ENCODE assay signal across 21 mouse cellular contexts in the genomic region with DNA sequence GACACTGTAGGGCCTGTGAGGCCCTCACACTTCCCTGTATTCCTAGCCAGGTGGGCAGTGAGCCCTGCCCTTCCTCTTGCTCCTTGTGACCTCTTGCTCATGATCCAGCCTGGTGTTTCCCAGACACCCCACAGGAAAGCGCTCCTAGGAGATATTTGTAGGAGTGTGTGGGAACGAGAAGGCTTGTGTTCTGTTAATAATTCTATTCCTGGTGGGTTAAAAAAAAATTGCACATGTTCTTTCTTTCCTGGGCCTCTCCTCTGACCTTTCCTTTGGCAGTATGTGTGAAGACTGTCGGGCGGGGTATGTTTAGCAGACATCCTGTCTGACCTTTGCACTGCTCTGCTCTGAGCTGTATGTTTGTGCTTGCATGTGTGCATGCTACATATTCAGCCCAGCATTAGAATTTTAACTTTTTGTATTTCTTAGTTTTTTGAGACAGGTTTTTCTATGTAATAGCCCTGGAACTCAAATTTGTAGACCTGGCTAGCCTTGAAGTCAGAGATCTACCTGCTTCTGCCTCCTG. TPM values are rescaled to one million over a fixed set of nuclear protein-coding genes. Genes with fewer than 3 reads are reported as not detected.
DNase-seq lines count a peak whose midpoint lies in the region; ATAC-seq and TF ChIP-seq lines count a peak whose summit lies in the region.
"Had no signal": no experiment of that assay in that cellular context is flagged by ENCODE, and none has a peak within 500 bp of the region (broad histone marks: within the 10 kb centered on the region; RNA-seq: fewer than 3 reads in every experiment).

No protein-coding gene starts in this region.

- no peaks in the 10 kb centered on the region for H3K4me1 ChIP-seq in heart, adult 2 months (ENCODE audit: control insufficient read depth, insufficient read depth, low read length)
- H3K4me1 ChIP-seq in kidney, adult 2 months (ENCODE audit: control insufficient read depth, insufficient read depth, low read length) = peaks cover 5% of the 10 kb centered on the region; the same call in 1 of the 2 replicates
- peaks cover 3% of the 10 kb centered on the region; the same call in 1 of the 2 replicates for H3K4me1 ChIP-seq in intestine, postnatal 0 days (replicated peaks; ENCODE audit: control insufficient read depth, insufficient read depth, low read length)
- H3K4me1 ChIP-seq: embryonic facial prominence, embryonic 13.5 days had no signal

- no peak overlapping the region for H3K4me3 ChIP-seq in heart, adult 2 months
- H3K4me3 ChIP-seq in kidney, adult 2 months (ENCODE audit: insufficient read depth, low read depth, low read length) = no peak overlapping the region
- no peak overlapping the region for H3K4me3 ChIP-seq in intestine, postnatal 0 days (ENCODE audit: low read depth, low read length)
- H3K4me3 ChIP-seq: embryonic facial prominence, embryonic 13.5 days had no signal

- intact Hi-C loops in heart, adult 2 months (cut with DNase I) = no loop called here
- intact Hi-C loops in heart, postnatal 25 days (cut with DNase I) = no loop called here

- TF ChIP-seq EP300 in heart, adult 2 months (IDR thresholded peaks at IDR 0.05; ENCODE audit: insufficient read depth, low read depth, low read length) = no peak

- H3K9ac ChIP-seq in heart, adult 2 months (ENCODE audit: low read depth, low read length) = no peak overlapping the region
- no peak overlapping the region for H3K9ac ChIP-seq in intestine, postnatal 0 days (ENCODE audit: low read depth, low read length)

- peak; percentile 49 for ATAC-seq in CD4-positive, CD25-positive, alpha-beta regulatory T cell, adult 4 months
- peak; percentile 70 for ATAC-seq in intestine, postnatal 0 days
- ATAC-seq: forebrain, embryonic 16.5 days; midbrain, embryonic 16.5 days had no signal

- no peak for TF ChIP-seq CTCF in heart, adult 2 months (IDR thresholded peaks at IDR 0.05)
- TF ChIP-seq CTCF in kidney, adult 2 months (conservative IDR thresholded peaks at IDR 0.05; ENCODE audit: insufficient read depth, insufficient read length, low read depth, low read length) = no peak
- TF ChIP-seq CTCF in intestine, postnatal 0 days (IDR thresholded peaks at IDR 0.05; ENCODE audit: low read depth) = no peak

- no peaks in the 10 kb centered on the region for H3K36me3 ChIP-seq in heart, adult 2 months (ENCODE audit: control insufficient read depth, insufficient read depth, low read length)
- H3K36me3 ChIP-seq in kidney, adult 2 months (ENCODE audit: control insufficient read depth, insufficient read depth, low read length) = peaks cover 3% of the 10 kb centered on the region
- peaks cover 59% of the 10 kb centered on the region for H3K36me3 ChIP-seq in intestine, postnatal 0 days (ENCODE audit: control insufficient read depth, insufficient read depth)

- TF ChIP-seq POLR2A in heart, adult 2 months (IDR thresholded peaks at IDR 0.05; ENCODE audit: insufficient read depth, low read depth, low read length) = no peak
- no peak for TF ChIP-seq POLR2A in kidney, adult 2 months (IDR thresholded peaks at IDR 0.05; ENCODE audit: low read depth, low read length)

- peak overlapping the region; percentile 78 for H3K27ac ChIP-seq in heart, adult 2 months
- no peak overlapping the region for H3K27ac ChIP-seq in kidney, adult 2 months (ENCODE audit: insufficient read depth, low read depth, low read length)
- peak overlapping the region; percentile 91 for H3K27ac ChIP-seq in intestine, postnatal 0 days (ENCODE audit: low read depth, low read length)
- H3K27ac ChIP-seq: embryonic facial prominence, embryonic 13.5 days had no signal

- H3K9me3 ChIP-seq in intestine, postnatal 0 days (ENCODE audit: control insufficient read depth) = no peaks in the 10 kb centered on the region
- H3K9me3 ChIP-seq: embryonic facial prominence, embryonic 13.5 days had no signal

- H3K4me2 ChIP-seq in intestine, postnatal 0 days (replicated peaks; ENCODE audit: low read depth) = no peak overlapping the region
- H3K4me2 ChIP-seq: embryonic facial prominence, embryonic 13.5 days had no signal

- 31% methylated on average over 4 of the region's 4 CpGs for WGBS in heart, adult 2 months
- 45% methylated on average over 4 of the region's 4 CpGs for WGBS in kidney, adult 2 months
- WGBS in intestine, postnatal 0 days = 38% methylated on average over 4 of the region's 4 CpGs

- H3K27me3 ChIP-seq in heart, adult 2 months (ENCODE audit: control insufficient read depth, insufficient read depth, low read length) = no peaks in the 10 kb centered on the region
- H3K27me3 ChIP-seq in kidney, adult 2 months (replicated peaks; ENCODE audit: control insufficient read depth, insufficient read depth, low read length) = no peaks in the 10 kb centered on the region
- no peaks in the 10 kb centered on the region for H3K27me3 ChIP-seq in intestine, postnatal 0 days (replicated peaks; ENCODE audit: control insufficient read depth, insufficient read depth, low read length)
- H3K27me3 ChIP-seq: embryonic facial prominence, embryonic 13.5 days had no signal

- no peak for DNase-seq in heart, adult 2 months
- DNase-seq in heart, postnatal 25 days (ENCODE audit: low spot score) = no peak
- DNase-seq in kidney, adult 2 months = peak; percentile 53
- no peak for DNase-seq in kidney, postnatal 4 days
- no peak for DNase-seq in cerebellum, postnatal 36 days
- DNase-seq in left cerebral cortex, adult 9 months (ENCODE audit: low spot score in 2 of 2) = no peak
- DNase-seq: adrenal gland, postnatal 36 days; cerebellum, adult 9-10 months; gastrocnemius, postnatal 10 days; kidney, postnatal 14 days; left cerebral cortex, postnatal 4 days; lung, adult 18-20 months; spleen, adult 18-20 months; thymus, adult 2 months had no signal

- H3K79me2 ChIP-seq in heart, adult 2 months (replicated peaks; ENCODE audit: control insufficient read depth, insufficient read depth, low read length) = no peaks in the 10 kb centered on the region

RNA-seq across cellular contexts. Expression of gene Ssr2, which starts 9.1 kb away (rescaled TPM):
- 10 to 100 TPM; 65.3 to 67.6 TPM for total RNA-seq in heart, adult 2 months (2021)
- polyA plus RNA-seq in heart, adult 2 months (2012; rRNA removed) = 80.0 and 115 TPM in 2 replicates
- total RNA-seq in heart, postnatal 25 days (2021) = 10 to 100 TPM; 80.7 to 93.3 TPM
- polyA plus RNA-seq in kidney, adult 2 months (2012; rRNA removed) = 180 and 193 TPM in 2 replicates
- polyA plus RNA-seq in CD4-positive, CD25-positive, alpha-beta regulatory T cell, adult 4 months (2017; shearing (Covaris generic)) = 100 to 1,000 TPM; 160 to 161 TPM
- polyA plus RNA-seq in intestine, postnatal 0 days (2015; fragmentation: Nextera tagmentation; extraction: Ambion mirVana) = 249 and 268 TPM in 2 replicates

RNA-seq across cellular contexts. Expression of gene Ubqln4, which starts 13.0 kb away (rescaled TPM):
- 10 to 100 TPM; 70.1 to 76.5 TPM for total RNA-seq in heart, adult 2 months (2021)
- polyA plus RNA-seq in heart, adult 2 months (2012; rRNA removed) = 69.3 and 86.7 TPM in 2 replicates
- 10 to 100 TPM; 67.4 to 71.2 TPM for total RNA-seq in heart, postnatal 25 days (2021)
- polyA plus RNA-seq in kidney, adult 2 months (2012; rRNA removed) = 59.9 and 63.5 TPM in 2 replicates
- 10 to 100 TPM; 11.9 to 12.0 TPM for polyA plus RNA-seq in CD4-positive, CD25-positive, alpha-beta regulatory T cell, adult 4 months (2017; shearing (Covaris generic))
- polyA plus RNA-seq in intestine, postnatal 0 days (2015; fragmentation: Nextera tagmentation; extraction: Ambion mirVana) = 17.3 and 19.2 TPM in 2 replicates

RNA-seq across cellular contexts. Expression of gene Lamtor2, which starts 13.7 kb away (rescaled TPM):
- total RNA-seq in heart, adult 2 months (2021) = 100 to 1,000 TPM in 1 of 2 experiments, 10 to 100 TPM in 1; 94.3 to 104 TPM
- polyA plus RNA-seq in heart, adult 2 months (2012; rRNA removed) = 118 TPM in 2 replicates
- total RNA-seq in heart, postnatal 25 days (2021) = 10 to 100 TPM; 84.2 to 92.5 TPM
- polyA plus RNA-seq in kidney, adult 2 months (2012; rRNA removed) = 247 and 277 TPM in 2 replicates
- polyA plus RNA-seq in CD4-positive, CD25-positive, alpha-beta regulatory T cell, adult 4 months (2017; shearing (Covaris generic)) = 100 to 1,000 TPM; 197 to 234 TPM
- polyA plus RNA-seq in intestine, postnatal 0 days (2015; fragmentation: Nextera tagmentation; extraction: Ambion mirVana) = 171 and 183 TPM in 2 replicates

RNA-seq across cellular contexts. Expression of gene Rab25, which starts 18.5 kb away (rescaled TPM):
- not detected for total RNA-seq in heart, adult 2 months (2021)
- 2.2 TPM in 1 of 2 replicates, not detected in the other for polyA plus RNA-seq in heart, adult 2 months (2012; rRNA removed)
- not detected for total RNA-seq in heart, postnatal 25 days (2021)
- polyA plus RNA-seq in kidney, adult 2 months (2012; rRNA removed) = 50.1 and 50.9 TPM in 2 replicates
- not detected for polyA plus RNA-seq in CD4-positive, CD25-positive, alpha-beta regulatory T cell, adult 4 months (2017; shearing (Covaris generic))
- polyA plus RNA-seq in intestine, postnatal 0 days (2015; fragmentation: Nextera tagmentation; extraction: Ambion mirVana) = 79.5 and 89.2 TPM in 2 replicates
- total RNA-seq: adrenal gland, postnatal 36 days; gastrocnemius, postnatal 10 days; heart, postnatal 10 days; layer of hippocampus, postnatal 25 days had no signal
- polyA plus RNA-seq: forebrain, embryonic 16.5 days had no signal

RNA-seq across cellular contexts. Expression of gene Mex3a, which starts 34.4 kb away (rescaled TPM):
- under 1 TPM; 0.42 to 0.45 TPM for total RNA-seq in heart, adult 2 months (2021)
- polyA plus RNA-seq in heart, adult 2 months (2012; rRNA removed) = 0.27 and 0.59 TPM in 2 replicates
- under 1 TPM; 0.39 to 0.61 TPM for total RNA-seq in heart, postnatal 25 days (2021)
- 0.61 and 0.63 TPM in 2 replicates for polyA plus RNA-seq in kidney, adult 2 months (2012; rRNA removed)
- polyA plus RNA-seq in CD4-positive, CD25-positive, alpha-beta regulatory T cell, adult 4 months (2017; shearing (Covaris generic)) = 1 to 10 TPM in 1 of 2 experiments, under 1 TPM in 1; 0.60 to 1.5 TPM
- polyA plus RNA-seq in intestine, postnatal 0 days (2015; fragmentation: Nextera tagmentation; extraction: Ambion mirVana) = 2.8 TPM in 2 replicates
